Mouse (Mus musculus) heart, adult 2 months (tissue): Measurements from ENCODE around the gene Mrpl53.

Source experiments
- CTCF ChIP-seq: fragments of 200-600 bp; IDR thresholded peaks from 2 replicates; pipeline ENCODE4 v1.8.1; 2022; ENCODE audit warnings: antibody characterized with exemption, mild to moderate bottlenecking, moderate library complexity
- EP300 ChIP-seq: fragments of 200-500 bp; IDR thresholded peaks from 2 replicates; pipeline ENCODE4 v1.6.1; 2011; ENCODE audit warnings: low read depth, low read length, control low read depth; ENCODE audit not compliant: insufficient read depth
- POLR2A ChIP-seq: fragments of 200-500 bp; IDR thresholded peaks from 2 replicates; pipeline ENCODE4 v1.6.1; 2011; ENCODE audit warnings: mild to moderate bottlenecking, low read depth, low read length, control low read depth; ENCODE audit not compliant: insufficient read depth

GRCm38 (mm10) chr6:83141636-83142035 lies 32.8 kb downstream of the Mrpl53 start:
- TF ChIP-seq CTCF (no peak), EP300 (no peak), POLR2A (0 out of 2 replicates have a peak, but pooled peaks have one; percentile 16)
